Mouse (Mus musculus): ENCODE measurements around the gene Lmo7.

Gene Lmo7

DNA sequence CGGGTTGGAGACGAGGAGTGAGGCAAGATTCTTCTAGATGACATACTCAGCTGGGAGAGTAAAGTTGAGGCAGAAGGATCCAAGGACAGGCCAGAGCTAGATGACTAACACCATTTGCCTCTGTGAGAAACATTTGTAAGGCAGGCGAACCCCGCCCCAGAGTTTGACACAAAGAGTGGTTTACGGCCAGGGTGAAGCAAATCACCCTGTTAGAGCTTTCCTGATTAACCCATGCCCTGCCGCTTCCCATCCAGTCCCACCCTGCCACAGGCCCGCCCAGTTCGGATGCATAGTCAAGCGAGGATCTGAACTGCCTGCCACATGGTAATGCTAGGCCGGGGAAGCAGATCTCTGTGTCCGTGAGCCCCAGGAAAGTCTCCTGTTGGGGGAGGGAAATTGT lies 51.5 kb downstream of the Lmo7 start:
- no peak for DNase-seq

DNA sequence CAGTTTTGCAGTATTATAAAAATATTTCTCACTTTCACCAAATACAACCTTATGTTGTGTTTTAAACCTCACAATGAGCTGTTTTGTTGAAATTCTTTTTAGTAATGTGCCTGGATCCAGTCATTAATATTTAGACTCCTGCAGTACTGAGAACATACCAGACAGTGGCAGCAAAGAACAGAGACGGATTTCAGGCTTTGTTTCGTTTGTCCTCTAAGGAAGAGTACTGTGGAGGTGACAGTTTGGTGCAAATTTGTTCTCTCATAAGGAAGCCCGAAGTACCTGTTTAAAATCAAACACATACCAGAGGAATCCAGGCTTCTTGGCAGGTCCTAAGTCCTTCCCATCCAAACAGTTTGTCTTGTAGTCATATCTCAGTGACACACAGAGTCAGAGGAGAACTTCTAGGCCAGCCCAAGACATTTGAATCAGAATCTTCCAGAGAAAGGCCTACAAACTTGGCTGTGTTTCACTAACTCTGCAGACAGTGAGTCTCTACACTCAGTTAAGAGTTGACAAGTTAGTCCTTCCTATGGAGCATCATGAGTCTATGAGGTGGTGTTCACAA lies 52.3 kb downstream of the Lmo7 start:
- peak; percentile 15 for DNase-seq

GRCm38 (mm10) chr14:101784315-101784945 lies 54.7 kb downstream of the Lmo7 start:
- DNase-seq = no peak

- DNase-seq = no peak
Observed at GRCm38 (mm10) chr14:101787903-101788302, 58.1 kb downstream of the Lmo7 start.

- DNase-seq = no peak
Observed at GRCm38 (mm10) chr14:101788475-101788874, 58.7 kb downstream of the Lmo7 start.

- no peak for DNase-seq
Observed at GRCm38 (mm10) chr14:101794553-101795177, 64.9 kb downstream of the Lmo7 start.

GRCm38 (mm10) chr14:101797930-101798500 lies 68.3 kb downstream of the Lmo7 start:
- DNase-seq = no peak

- DNase-seq = no peak
Observed at GRCm38 (mm10) chr14:101798766-101799165, 69.0 kb downstream of the Lmo7 start.

DNA sequence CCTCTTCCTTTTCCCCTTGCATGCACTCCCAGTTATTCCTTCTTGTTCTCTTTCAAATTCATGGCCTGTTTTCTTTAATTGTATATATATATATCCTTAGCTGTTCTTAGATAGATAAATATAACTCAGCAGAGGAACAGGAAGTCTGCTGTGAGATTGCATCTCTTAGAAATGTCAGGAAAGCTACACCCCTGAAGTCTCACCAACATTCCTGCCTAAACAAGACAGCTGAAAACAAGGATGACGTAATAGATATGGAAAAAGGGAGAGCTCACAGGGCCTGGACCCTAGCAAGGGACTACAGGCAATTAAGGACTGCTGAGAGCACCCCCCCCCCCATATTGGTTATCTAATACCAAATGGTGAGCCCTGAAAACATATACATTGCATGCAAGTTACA lies 71.9 kb downstream of the Lmo7 start:
- no peak for DNase-seq

DNA sequence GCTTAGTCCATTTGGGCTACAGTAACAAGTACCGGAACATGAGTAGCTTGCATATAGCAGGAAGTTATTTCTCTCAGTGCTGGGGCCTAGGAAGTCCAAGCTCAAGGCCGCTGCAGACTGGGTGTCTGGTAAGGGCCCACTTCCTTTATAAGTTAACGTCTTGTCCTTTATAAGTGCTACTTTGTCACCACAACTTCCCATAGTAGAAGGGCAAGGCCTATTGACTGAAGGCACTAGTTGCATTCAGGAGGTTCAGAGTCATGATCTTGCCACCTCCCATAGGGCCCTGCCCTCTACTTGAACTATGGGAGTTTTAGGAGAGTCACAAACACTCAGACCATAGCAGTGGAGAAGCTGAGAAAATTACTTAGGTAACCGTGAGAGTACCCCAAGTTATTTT lies 74.4 kb downstream of the Lmo7 start:
- no peak for DNase-seq

DNA sequence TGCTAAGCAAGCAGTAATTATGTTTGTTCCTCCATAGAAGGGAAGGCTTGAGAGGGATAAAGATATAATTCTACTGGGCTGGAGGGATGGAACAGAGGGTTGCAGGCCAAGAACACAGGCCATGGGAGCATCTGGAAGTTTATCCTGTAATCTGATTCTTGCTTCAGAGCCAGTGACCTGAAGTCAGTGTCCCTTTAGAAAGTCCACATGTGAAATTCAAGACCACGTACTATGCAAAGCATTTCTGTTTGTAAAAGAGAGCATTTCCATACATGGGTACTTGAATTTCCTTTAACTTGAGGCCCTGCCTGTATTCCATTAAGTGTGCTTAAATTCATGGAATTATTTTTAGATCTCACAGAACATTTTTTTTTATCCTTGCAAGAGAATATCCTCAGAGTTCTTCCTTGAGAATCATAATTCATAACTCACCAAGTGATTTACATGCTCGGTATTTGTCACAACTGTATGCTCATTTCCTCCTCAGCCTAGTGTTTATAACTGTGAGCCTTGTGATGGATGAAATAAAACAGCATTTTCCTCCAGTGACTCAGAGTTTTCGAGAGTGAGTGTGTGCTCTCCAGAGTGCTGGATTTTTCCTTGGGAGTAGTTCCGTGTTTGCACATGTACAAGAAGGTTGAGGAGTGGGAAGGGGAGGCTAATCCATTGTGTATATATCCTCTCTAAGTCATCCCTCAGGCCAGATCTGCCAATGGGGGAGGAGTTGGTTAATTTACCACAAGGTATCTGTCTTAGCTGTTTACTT lies 75.0 kb downstream of the Lmo7 start:
- DNase-seq = no peak

DNA sequence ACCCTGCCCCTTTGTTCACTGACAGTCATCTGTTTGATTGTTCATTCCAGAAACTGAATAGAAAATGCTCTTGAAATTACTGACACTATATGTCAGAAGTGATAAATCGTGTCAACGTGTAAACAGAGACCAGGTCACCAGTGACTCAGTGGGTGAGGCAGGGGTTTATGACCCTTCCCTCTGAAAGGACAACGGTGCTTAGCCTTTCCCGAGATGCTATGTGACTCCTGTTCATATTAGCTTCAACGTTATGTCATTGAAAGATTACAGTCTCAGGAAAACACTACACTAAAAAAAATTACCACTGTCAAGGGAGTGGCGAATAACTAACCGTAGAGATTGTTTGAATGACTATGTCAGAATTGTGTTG lies 75.6 kb downstream of the Lmo7 start:
- no peak for DNase-seq

- DNase-seq = no peak
Observed at GRCm38 (mm10) chr14:101806058-101806457, 76.3 kb downstream of the Lmo7 start.

GRCm38 (mm10) chr14:101806607-101807006 lies 76.8 kb downstream of the Lmo7 start:
- DNase-seq = no peak

DNA sequence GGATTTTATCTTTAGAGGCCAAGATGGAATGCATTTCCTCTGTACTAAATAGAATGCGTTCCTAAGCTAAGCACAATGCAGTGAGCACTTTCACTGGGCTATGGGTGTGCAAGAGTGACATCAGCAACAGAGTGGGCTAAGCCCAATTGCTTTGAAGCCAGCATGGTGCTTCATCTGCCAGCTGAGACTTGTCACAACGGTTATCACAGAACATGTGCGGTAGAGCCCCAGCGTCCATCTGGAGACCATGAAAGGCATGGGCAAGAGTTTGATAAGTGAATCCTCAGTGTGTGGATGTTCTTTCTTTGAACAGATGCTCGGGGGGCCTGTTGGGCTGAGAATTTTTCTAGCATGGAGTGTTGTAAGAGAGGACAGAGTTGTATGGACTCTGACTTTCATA lies 86.7 kb downstream of the Lmo7 start:
- DNase-seq = no peak

DNA sequence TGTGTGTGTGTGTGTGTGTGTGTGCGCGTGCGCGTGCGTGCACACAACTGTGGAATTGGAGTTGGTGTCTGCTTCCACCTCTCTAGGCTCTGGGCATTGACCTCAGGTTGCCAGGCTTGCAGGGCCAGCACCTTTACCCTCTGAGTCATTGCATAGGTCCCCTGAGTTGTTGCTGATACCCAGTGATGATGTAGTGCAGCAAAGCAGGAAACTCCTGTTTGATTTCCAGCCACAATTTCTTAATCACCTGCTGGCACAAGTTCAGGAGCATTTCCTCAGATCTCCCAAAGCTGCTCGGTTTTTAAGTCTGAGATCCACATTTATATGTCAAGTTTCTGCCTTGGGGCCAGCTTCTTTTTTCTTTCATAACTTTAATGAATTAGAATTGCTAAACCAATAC lies 92.6 kb downstream of the Lmo7 start:
- no peak for DNase-seq

- DNase-seq = no peak
Observed at GRCm38 (mm10) chr14:101822871-101823270, 93.1 kb downstream of the Lmo7 start.

DNA sequence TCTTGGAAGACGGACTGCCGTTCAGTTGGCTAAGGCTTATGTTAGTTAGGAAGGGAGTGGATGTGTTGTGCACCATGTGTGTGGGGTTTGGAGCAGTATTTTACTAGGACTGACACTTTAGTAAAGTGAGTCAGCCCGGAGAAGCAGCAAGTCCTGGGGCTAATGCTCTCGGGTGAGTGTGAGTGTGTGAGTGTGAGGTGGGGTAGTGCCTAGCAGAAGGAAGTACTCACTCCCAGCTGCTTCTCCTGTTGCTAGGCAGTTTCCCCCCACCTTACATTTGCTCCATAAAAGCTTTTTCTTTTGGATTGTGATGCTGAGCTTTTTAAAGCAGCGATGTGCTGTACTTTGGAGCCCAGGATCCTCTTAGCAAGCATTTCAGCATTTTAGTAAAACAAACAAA lies 99.9 kb downstream of the Lmo7 start:
- DNase-seq = no peak

- DNase-seq = no peak
Observed at GRCm38 (mm10) chr14:101830116-101830515, 100.4 kb downstream of the Lmo7 start.

- no peak for DNase-seq
Observed at GRCm38 (mm10) chr14:101834109-101834508, 104.4 kb downstream of the Lmo7 start.

DNA sequence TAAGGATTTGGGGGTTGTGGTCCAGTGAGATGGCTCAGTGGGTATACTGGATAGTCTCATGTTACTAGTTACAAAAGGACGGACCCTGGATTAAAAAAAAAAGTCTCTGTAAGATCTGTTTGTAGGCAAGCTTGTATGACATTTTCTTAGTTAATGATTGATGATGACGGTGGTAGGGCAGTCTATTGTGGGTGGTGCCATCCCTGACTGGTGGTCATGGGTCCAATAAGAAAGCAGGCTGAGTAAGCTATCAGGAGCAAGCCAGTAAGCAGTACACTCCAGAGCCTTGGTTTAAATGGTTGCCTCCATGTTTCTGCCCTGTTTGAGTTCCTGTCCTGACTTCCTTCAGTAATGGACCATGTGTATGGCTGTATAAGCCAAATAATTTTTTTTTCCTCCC lies 106.6 kb downstream of the Lmo7 start:
- DNase-seq = no peak

- no peak for DNase-seq
Observed at GRCm38 (mm10) chr14:101837176-101837575, 107.4 kb downstream of the Lmo7 start.

GRCm38 (mm10) chr14:101838231-101838839 lies 108.6 kb downstream of the Lmo7 start:
- DNase-seq = no peak
